Mouse (Mus musculus) CH12.LX (cell line): Measurements from ENCODE around the gene Ctnnbip1.

ENCODE experiments used
- CHD2 ChIP-seq: IDR thresholded peaks from 2 replicates; pipeline ENCODE4 v1.6.1; 2011; ENCODE audit warnings: low read length, improper control_type of control experiment
- HCFC1 ChIP-seq: IDR thresholded peaks from 2 replicates; pipeline ENCODE4 v1.6.1; 2012; ENCODE audit warnings: low read depth, mild to moderate bottlenecking, inconsistent platforms, low read length, improper control_type of control experiment
- KAT2A ChIP-seq: IDR thresholded peaks from 2 replicates; pipeline ENCODE4 v1.6.1; 2012; ENCODE audit warnings: low read length, improper control_type of control experiment, inconsistent platforms; ENCODE audit not compliant: insufficient replicate concordance

- no peak for TF ChIP-seq KAT2A
- TF ChIP-seq HCFC1 = no peak
- no peak for TF ChIP-seq CHD2
Observed at GRCm38 (mm10) chr4:149498901-149499300, 19.1 kb upstream of the Ctnnbip1 start.
